Mouse (Mus musculus): Measurements from ENCODE around the gene Tcf3.

- TF ChIP-seq HCFC1 (IDR thresholded peaks at IDR 0.05; ENCODE audit: borderline replicate concordance, insufficient read depth, low read length) (no peak), MAFK (IDR thresholded peaks at IDR 0.05; ENCODE audit: insufficient read depth, low read depth, low read length) (no peak), ZNF384 (IDR thresholded peaks at IDR 0.05; ENCODE audit: low read depth, low read length) (no peak)
These were observed 36.5 kb downstream of the Tcf3 start for GRCm38 (mm10) chr10:80396822-80397523.
